Mouse (Mus musculus) CH12.LX (cell line): ENCODE measurements around the gene Acer3. TPM values are rescaled to one million over a fixed set of nuclear protein-coding genes. Genes with fewer than 3 reads are reported as not detected.

Experiments used
- DNase-seq: peaks from one replicate; pipeline ENCODE4 v3.0.0-alpha.2; 2013; ENCODE audit errors: extremely low read depth
- H3K27ac ChIP-seq: 2 replicates; pipeline ENCODE4 v1.5.1; 2012; ENCODE audit warnings: low read depth, mild to moderate bottlenecking, control low read depth, moderate library complexity; ENCODE audit not compliant: insufficient read depth
- H3K27me3 ChIP-seq: replicated peaks from 2 replicates; pipeline ENCODE3; 2012; ENCODE audit warnings: inconsistent platforms
- H3K36me3 ChIP-seq, 2 experiments: replicated peaks in 1 of 2; 2 replicates each; pipeline versions ENCODE3 to v1.6.1; 2012; ENCODE audit warnings: inconsistent platforms in 1 of 2, low read length in 1 of 2, mild to moderate bottlenecking in 1 of 2, mixed read lengths in 1 of 2, moderate library complexity in 1 of 2; ENCODE audit not compliant: control insufficient read depth in 1 of 2, insufficient read depth in 1 of 2
- H3K4me1 ChIP-seq, 2 experiments: 2 replicates each; pipeline ENCODE4 v1.6.1; 2012; ENCODE audit warnings: inconsistent platforms in 1 of 2, moderate library complexity in 1 of 2; ENCODE audit not compliant: insufficient read depth in 2 of 2, control insufficient read depth in 1 of 2
- H3K4me2 ChIP-seq: 2 replicates; pipeline ENCODE4 v1.6.1; 2012; ENCODE audit warnings: low read depth, mild to moderate bottlenecking, control low read depth; ENCODE audit not compliant: poor library complexity, insufficient read depth, severe bottlenecking
- H3K4me3 ChIP-seq, 3 experiments: fragments of 150-350 bp in 1 of 3; sonication (generic) in 1 of 3; replicated peaks in 1 of 3; 2 replicates each; pipeline versions ENCODE3 to v1.5.1; 2011 to 2012; ENCODE audit warnings: low read depth in 2 of 3, low read length in 2 of 3, mild to moderate bottlenecking in 2 of 3, moderate library complexity in 2 of 3, control low read depth in 1 of 3, improper control_type of control experiment in 1 of 3, inconsistent platforms in 1 of 3, mixed read lengths in 1 of 3; ENCODE audit not compliant: poor library complexity in 1 of 3
- H3K79me2 ChIP-seq: replicated peaks from 2 replicates; pipeline ENCODE4 v1.6.1; 2012; ENCODE audit warnings: mild to moderate bottlenecking, moderate library complexity; ENCODE audit not compliant: control insufficient read depth, poor library complexity, insufficient read depth, severe bottlenecking; ENCODE audit errors: extremely low read depth
- H3K9ac ChIP-seq: 2 replicates; pipeline ENCODE4 v1.6.1; 2012; ENCODE audit warnings: low read depth, mild to moderate bottlenecking, control low read depth, moderate library complexity; ENCODE audit not compliant: insufficient read depth
- H3K9me3 ChIP-seq: replicated peaks from 2 replicates; pipeline ENCODE3; 2012; ENCODE audit warnings: low read length, inconsistent platforms, mixed read lengths
- BHLHE40 ChIP-seq: IDR thresholded peaks from 2 replicates; pipeline ENCODE4 v1.6.1; 2011; ENCODE audit warnings: mild to moderate bottlenecking, low read depth, low read length, improper control_type of control experiment
- CTCF ChIP-seq, 2 experiments: IDR thresholded peaks in 1 of 2; conservative IDR thresholded peaks in 1 of 2; 2 replicates each; pipeline ENCODE4 v1.5.1; 2011 to 2012; ENCODE audit warnings: low read depth in 2 of 2, low read length in 2 of 2, improper control_type of control experiment in 1 of 2, inconsistent platforms in 1 of 2, mild to moderate bottlenecking in 1 of 2, moderate library complexity in 1 of 2
- MAX ChIP-seq: IDR thresholded peaks from 2 replicates; pipeline ENCODE4 v1.6.1; 2011; ENCODE audit warnings: low read length, improper control_type of control experiment
- RAD21 ChIP-seq: IDR thresholded peaks from 2 replicates; pipeline ENCODE4 v1.6.1; 2011; ENCODE audit warnings: low read depth, mild to moderate bottlenecking, low read length, improper control_type of control experiment, moderate library complexity
- SMC3 ChIP-seq: IDR thresholded peaks from 2 replicates; pipeline ENCODE4 v1.6.1; 2011; ENCODE audit warnings: low read depth, low read length, improper control_type of control experiment
- UBTF ChIP-seq: IDR thresholded peaks from 2 replicates; pipeline ENCODE4 v1.6.1; 2012; ENCODE audit warnings: low read depth, mild to moderate bottlenecking, inconsistent platforms, low read length, improper control_type of control experiment, moderate library complexity
- USF1 ChIP-seq: IDR thresholded peaks from 2 replicates; pipeline ENCODE4 v1.6.1; 2014; ENCODE audit warnings: low read depth, mild to moderate bottlenecking, inconsistent platforms, low read length, improper control_type of control experiment
- ZMIZ1 ChIP-seq: IDR thresholded peaks from 2 replicates; pipeline ENCODE4 v1.6.1; 2012; ENCODE audit warnings: low read depth, mild to moderate bottlenecking, inconsistent platforms, low read length, improper control_type of control experiment
- dilution Hi-C: fragments of 300-500 bp; cut with MboI; formaldehyde crosslinking; loops from 2 replicates; pipeline ENCODE4 v1.14.3; 2020; ENCODE audit warnings: low sequenced_read_pairs; ENCODE audit not compliant: extremely low pct_unique_long_range_greater_than_20kb, extremely low pct_ligation_motif_present
- in situ Hi-C: fragments of 300-500 bp; cut with MboI; formaldehyde crosslinking; loops from 3 replicates; pipeline ENCODE4 v1.14.3; 2019; ENCODE audit warnings: low sequenced_read_pairs, low pct_ligation_motif_present, low pct_unique_long_range_greater_than_20kb, mixed read lengths
- polyA plus RNA-seq: library from polyadenylated mRNA; unstranded; fragments of >175 nt; gene quantifications from 2 replicates; pipeline ENCODE4 v1.2.1, GENCODE M21; 2012; ENCODE audit warnings: low read depth; ENCODE audit not compliant: insufficient read length
- total RNA-seq, 2 experiments: library from RNA; depleted of rRNA; stranded (reverse); fragments of 300-350 nt in 1 of 2; fragments of >200 nt in 1 of 2; gene quantifications; 2 replicates each; pipeline ENCODE4 v1.2.3; 2012 to 2014

Acer3 gene
- total and polyA plus RNA-seq, 3 experiments = 10.7 to 16.6 (median 14.4) TPM

DNA sequence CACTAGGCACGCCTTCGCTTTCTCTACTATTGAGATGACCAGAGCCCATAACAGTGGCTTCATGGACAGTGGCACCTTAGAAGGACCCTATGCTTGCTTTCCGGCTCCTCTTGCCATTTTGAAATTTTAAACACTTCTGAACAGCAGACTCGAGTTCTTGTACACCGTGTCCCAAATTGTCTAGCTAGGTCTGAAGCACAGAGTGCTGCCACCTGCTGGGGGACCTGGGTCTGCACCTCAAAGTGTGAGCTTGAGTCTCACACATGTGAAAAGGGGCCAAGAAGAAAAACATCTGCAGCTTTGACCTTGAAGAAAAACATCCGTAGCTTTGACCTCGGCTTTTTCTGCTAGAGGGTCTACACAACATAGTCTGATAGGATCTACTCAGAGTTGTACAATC, 27.0 kb upstream of the Acer3 start:
- TF ChIP-seq SMC3 = peak; percentile 78
- TF ChIP-seq RAD21 = peak; percentile 44
- peak; percentile 53 to 86 for TF ChIP-seq CTCF (conservative IDR thresholded peaks at IDR 0.05 in 1 of 2, IDR thresholded peaks at IDR 0.05 in 1 of 2; ENCODE audit: low read depth in 2 of 2, low read length in 2 of 2)
- no peak for TF ChIP-seq MAX
- H3K4me1 ChIP-seq = 0 out of 4 replicates have a peak, but pooled peaks cover 0 to 3% of the 10 kb centered on the region in 2 experiments
- no peak overlapping the region for H3K27ac ChIP-seq
- H3K27me3 ChIP-seq = peaks cover 5% of the 10 kb centered on the region
- no peak overlapping the region for H3K4me2 ChIP-seq
- no peak overlapping the region for H3K9ac ChIP-seq
- no peak overlapping the region for H3K4me3 ChIP-seq
- DNase-seq = peak; percentile 73
- dilution Hi-C loops (no loop called here), in situ Hi-C loops (no loop called here)
- H3K9me3 ChIP-seq = no peaks in the 10 kb centered on the region
- H3K36me3 ChIP-seq = peaks cover 3 to 30% of the 10 kb centered on the region in 2 experiments
- H3K79me2 ChIP-seq = no peaks in the 10 kb centered on the region

DNA sequence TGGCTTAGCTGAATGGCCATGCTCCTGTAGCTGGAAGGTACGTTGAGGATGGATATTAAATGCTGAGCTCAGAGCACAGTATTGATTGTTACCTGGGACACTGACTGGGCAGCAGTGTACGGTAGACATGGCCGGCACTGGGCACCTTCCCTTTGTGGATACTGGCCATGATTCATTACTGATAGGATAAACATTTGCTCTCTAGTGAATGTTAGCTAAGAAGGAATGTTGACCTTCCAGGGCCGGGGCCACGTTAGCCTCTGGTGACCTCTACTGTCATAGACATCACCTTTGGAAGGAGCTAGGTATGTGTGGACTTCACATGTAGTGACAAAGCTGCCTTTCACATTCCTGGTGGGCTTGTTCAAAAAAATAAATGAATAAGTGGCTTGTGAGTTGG, 26.5 kb upstream of the Acer3 start:
- dilution Hi-C loops = no loop called here
- in situ Hi-C loops = no loop called here
- H3K4me1 ChIP-seq = 0 out of 4 replicates have a peak, but pooled peaks cover 0 to 3% of the 10 kb centered on the region in 2 experiments
- no peak for TF ChIP-seq USF1
- TF ChIP-seq BHLHE40 = no peak
- TF ChIP-seq, all 38 proteins: peak for 0
- Histone ChIP-seq H3K36me3 (peaks cover 1 to 25% of the 10 kb centered on the region in 2 experiments), H3K27ac (no peak overlapping the region), H3K9me3 (no peaks in the 10 kb centered on the region), H3K27me3 (peaks cover 7% of the 10 kb centered on the region), H3K4me2 (no peak overlapping the region), H3K4me3 (no peak overlapping the region), H3K79me2 (no peaks in the 10 kb centered on the region), H3K9ac (no peak overlapping the region)
- DNase-seq = no peak

DNA sequence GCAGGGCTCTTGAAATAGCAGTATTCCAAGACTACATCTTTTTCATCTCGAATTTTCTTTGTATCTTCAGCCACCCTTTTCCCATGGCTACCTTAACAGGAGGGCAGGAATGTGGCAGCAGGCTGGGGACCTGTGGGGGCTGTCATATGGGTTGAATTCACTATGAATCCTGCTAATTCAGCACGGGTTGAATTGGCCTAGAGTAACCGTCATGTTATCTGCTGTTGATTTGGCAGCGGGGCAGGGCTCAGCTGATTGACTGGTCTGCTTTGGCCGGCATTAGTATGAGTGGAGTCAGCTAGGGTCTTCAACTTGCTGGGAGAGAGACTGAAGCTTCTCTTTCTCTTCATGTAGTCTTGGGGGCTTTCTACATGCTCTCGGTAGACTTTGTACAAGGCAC, 24.0 kb upstream of the Acer3 start:
- Histone ChIP-seq H3K9ac (no peak overlapping the region), H3K36me3 (peaks cover 0 to 3% of the 10 kb centered on the region in 2 experiments), H3K79me2 (no peaks in the 10 kb centered on the region), H3K9me3 (no peaks in the 10 kb centered on the region), H3K27me3 (peaks cover 8% of the 10 kb centered on the region), H3K27ac (no peak overlapping the region), H3K4me1 (peaks cover 0 to 10% of the 10 kb centered on the region in 2 experiments; a peak in 2 of 4 replicates), H3K4me3 (no peak overlapping the region), H3K4me2 (no peak overlapping the region)
- TF ChIP-seq USF1 = no peak
- no peak for TF ChIP-seq ZMIZ1
- no peak for TF ChIP-seq UBTF
- DNase-seq = no peak
- in situ Hi-C loops (no loop called here), dilution Hi-C loops (no loop called here)
